Mouse (Mus musculus) midbrain, embryonic 11.5 days (tissue): Measurements from ENCODE around the gene Arpc1a. TPM values are rescaled to one million over a fixed set of nuclear protein-coding genes. Genes with fewer than 3 reads are reported as not detected.
"Not testable (repeated sequence)": the region's sequence is repeated elsewhere in the genome, so short reads cannot be mapped to it uniquely, and the experiment has no call there.

Experiments used
- ATAC-seq: fragments of 200-750 bp; cut with Nextera tagmentation; 2 replicates; pipeline ENCODE4 v1.8.0; 2017; ENCODE audit warnings: moderate TSS enrichment, moderate library complexity; ENCODE audit not compliant: low FRiP score
- DNase-seq: peaks from one replicate; pipeline ENCODE4 v3.0.0; 2015; ENCODE audit warnings: low spot score; ENCODE audit errors: missing footprints
- H3K27ac ChIP-seq: fragments of 300-500 bp; sonication (generic); 2 replicates; pipeline ENCODE4 v1.5.1; 2014; ENCODE audit warnings: low read depth, low read length
- H3K27me3 ChIP-seq: fragments of 300-500 bp; sonication (generic); 2 replicates; pipeline ENCODE4 v1.6.1; 2014; ENCODE audit warnings: mild to moderate bottlenecking, low read length, moderate library complexity, mixed read lengths; ENCODE audit not compliant: control insufficient read depth, insufficient read depth
- H3K36me3 ChIP-seq: fragments of 300-500 bp; sonication (generic); 2 replicates; pipeline ENCODE4 v1.6.1; 2014; ENCODE audit warnings: mild to moderate bottlenecking, low read length, moderate library complexity, mixed read lengths; ENCODE audit not compliant: control insufficient read depth, insufficient read depth
- H3K4me1 ChIP-seq: fragments of 300-500 bp; sonication (generic); 2 replicates; pipeline ENCODE4 v1.6.1; 2014; ENCODE audit warnings: low read length; ENCODE audit not compliant: control insufficient read depth, insufficient read depth
- H3K4me2 ChIP-seq: fragments of 300-500 bp; sonication (generic); 2 replicates; pipeline ENCODE4 v1.6.1; 2014; ENCODE audit warnings: mild to moderate bottlenecking, moderate library complexity
- H3K4me3 ChIP-seq: fragments of 300-500 bp; sonication (generic); 2 replicates; pipeline ENCODE4 v1.5.1; 2014; ENCODE audit warnings: low read depth, low read length
- H3K9ac ChIP-seq: fragments of 300-500 bp; sonication (generic); 2 replicates; pipeline ENCODE4 v1.6.1; 2014; ENCODE audit warnings: low read length
- H3K9me3 ChIP-seq: fragments of 300-500 bp; sonication (generic); 2 replicates; pipeline ENCODE4 v1.6.1; 2016; ENCODE audit warnings: low read length; ENCODE audit not compliant: control insufficient read depth
- WGBS: fragments of 180-500 bp; shearing (Covaris S2); extraction: QIAGEN DNeasy Blood & Tissue Kit; methylation state at CpG from one replicate; pipeline ENCODE4 v1.1.7; 2014; 5-methylcytosine and 5-hydroxymethylcytosine counted together
- polyA plus RNA-seq: library from polyadenylated mRNA; unstranded; fragments of >200 nt; fragmentation: Nextera tagmentation; extraction: Ambion mirVana; gene quantifications from 2 replicates; pipeline ENCODE4 v1.2.1, GENCODE M21; 2014

Arpc1a gene
- polyA plus RNA-seq, 1 experiment from 2014 or later = 179 TPM

DNA sequence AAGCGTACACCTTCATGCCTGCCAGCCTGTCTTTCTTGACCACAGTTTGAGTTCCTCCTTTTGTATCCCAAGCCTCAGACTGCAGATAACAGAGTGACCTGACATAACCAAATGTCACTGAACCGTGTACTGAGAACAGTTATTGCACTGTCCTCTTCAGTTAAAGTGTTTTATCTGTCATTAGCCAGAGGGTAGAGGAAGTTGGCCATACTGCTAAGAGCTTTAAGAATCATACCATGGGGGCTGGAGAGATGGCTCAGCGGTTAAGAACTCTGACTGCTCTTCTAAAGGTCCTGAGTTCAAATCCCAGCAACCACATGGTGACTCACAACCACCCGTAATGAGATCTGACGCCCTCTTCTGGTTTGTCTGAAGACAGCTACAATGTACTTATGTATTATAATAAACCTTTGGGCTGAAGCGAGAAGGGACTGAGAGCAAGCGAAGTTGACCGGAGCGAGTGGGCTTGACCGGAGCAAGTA, 14.8 kb downstream of the Arpc1a start:
- Histone ChIP-seq H3K4me1 (no peaks in the 10 kb centered on the region), H3K9ac (no peak overlapping the region), H3K36me3 (peaks cover 30% of the 10 kb centered on the region), H3K27me3 (no peaks in the 10 kb centered on the region), H3K4me3 (no peak overlapping the region), H3K4me2 (no peak overlapping the region), H3K27ac (no peak overlapping the region), H3K9me3 (no peaks in the 10 kb centered on the region)
- DNase-seq = no peak
- 93% methylated on average over 10 of the region's 10 CpGs for WGBS
- ATAC-seq = no peak

DNA sequence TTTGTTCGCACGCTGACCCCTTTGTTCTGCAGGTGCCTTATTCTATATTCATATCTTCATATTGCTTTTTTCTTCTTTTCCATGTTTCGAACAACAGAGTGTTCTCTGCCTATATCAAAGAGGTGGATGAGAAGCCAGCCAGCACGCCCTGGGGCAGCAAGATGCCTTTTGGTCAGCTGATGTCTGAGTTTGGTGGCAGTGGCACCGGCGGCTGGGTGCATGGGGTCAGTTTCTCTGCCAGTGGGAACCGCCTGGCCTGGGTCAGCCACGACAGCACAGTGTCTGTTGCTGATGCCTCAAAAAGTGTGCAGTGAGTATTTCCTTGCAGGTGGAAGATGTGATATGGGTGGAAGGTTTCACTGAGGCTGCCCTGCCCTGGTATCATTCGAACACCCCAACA, 17.3 kb downstream of the Arpc1a start:
- DNase-seq = no peak
- no peaks in the 10 kb centered on the region for H3K9me3 ChIP-seq
- no peak for ATAC-seq
- peaks cover 32% of the 10 kb centered on the region for H3K36me3 ChIP-seq
- H3K27ac ChIP-seq = no peak overlapping the region
- 94% methylated on average over 9 of the region's 9 CpGs for WGBS
- H3K9ac ChIP-seq = no peak overlapping the region
- H3K4me2 ChIP-seq = no peak overlapping the region
- H3K4me1 ChIP-seq = no peaks in the 10 kb centered on the region
- H3K4me3 ChIP-seq = no peak overlapping the region
- no peaks in the 10 kb centered on the region for H3K27me3 ChIP-seq

- not testable (repeated sequence) for H3K4me2 ChIP-seq, H3K27ac ChIP-seq, H3K27me3 ChIP-seq, H3K9me3 ChIP-seq, DNase-seq, H3K9ac ChIP-seq, H3K4me1 ChIP-seq, H3K4me3 ChIP-seq, ATAC-seq
- peaks cover 29% of the 10 kb centered on the region for H3K36me3 ChIP-seq
- 95% methylated on average over 11 of the region's 11 CpGs for WGBS
These were observed 17.8 kb downstream of the Arpc1a start for GRCm38 (mm10) chr5:145101451-145101850.

DNA sequence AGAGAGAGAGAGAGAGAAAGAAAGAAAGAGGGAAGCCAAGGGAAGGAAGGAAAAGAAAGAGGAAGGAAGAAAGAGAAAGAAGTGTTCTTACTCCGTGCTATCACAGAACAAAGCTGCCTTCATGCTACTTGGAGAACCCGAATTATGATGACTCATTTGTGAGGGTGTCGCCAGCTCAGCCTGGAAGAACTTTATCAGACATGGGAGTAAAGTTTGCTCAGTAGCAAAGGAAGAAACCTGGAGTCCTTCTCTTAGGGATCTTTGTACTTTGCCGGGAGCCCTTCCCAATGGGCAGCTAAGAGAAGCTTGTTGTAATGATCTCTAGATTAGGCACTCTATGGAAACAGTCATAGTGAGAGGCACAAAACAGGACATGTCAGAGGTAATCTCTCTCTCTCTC, 19.1 kb downstream of the Arpc1a start:
- H3K9me3 ChIP-seq = no peaks in the 10 kb centered on the region
- no peak for ATAC-seq

GRCm38 (mm10) chr5:145104328-145104727, 20.7 kb downstream of the Arpc1a start:
- no peak for ATAC-seq
- no peaks in the 10 kb centered on the region for H3K27me3 ChIP-seq
- no peak overlapping the region for H3K27ac ChIP-seq
- WGBS = 90% methylated on average over 9 of the region's 9 CpGs
- peaks cover 30% of the 10 kb centered on the region for H3K36me3 ChIP-seq
- no peaks in the 10 kb centered on the region for H3K4me1 ChIP-seq
- H3K9ac ChIP-seq = no peak overlapping the region
- H3K4me3 ChIP-seq = no peak overlapping the region
- H3K4me2 ChIP-seq = no peak overlapping the region
- H3K9me3 ChIP-seq = no peaks in the 10 kb centered on the region
- no peak for DNase-seq

More for the DNA sequence above, 19.1 kb downstream of the Arpc1a start:
- WGBS = 90% methylated on average over 4 of the region's 4 CpGs
- H3K4me2 ChIP-seq = no peak overlapping the region
- H3K9ac ChIP-seq = no peak overlapping the region
- peaks cover 26% of the 10 kb centered on the region for H3K36me3 ChIP-seq
- H3K27ac ChIP-seq = no peak overlapping the region
- no peak for DNase-seq
- H3K27me3 ChIP-seq = no peaks in the 10 kb centered on the region
- no peak overlapping the region for H3K4me3 ChIP-seq
- H3K4me1 ChIP-seq = no peaks in the 10 kb centered on the region

DNA sequence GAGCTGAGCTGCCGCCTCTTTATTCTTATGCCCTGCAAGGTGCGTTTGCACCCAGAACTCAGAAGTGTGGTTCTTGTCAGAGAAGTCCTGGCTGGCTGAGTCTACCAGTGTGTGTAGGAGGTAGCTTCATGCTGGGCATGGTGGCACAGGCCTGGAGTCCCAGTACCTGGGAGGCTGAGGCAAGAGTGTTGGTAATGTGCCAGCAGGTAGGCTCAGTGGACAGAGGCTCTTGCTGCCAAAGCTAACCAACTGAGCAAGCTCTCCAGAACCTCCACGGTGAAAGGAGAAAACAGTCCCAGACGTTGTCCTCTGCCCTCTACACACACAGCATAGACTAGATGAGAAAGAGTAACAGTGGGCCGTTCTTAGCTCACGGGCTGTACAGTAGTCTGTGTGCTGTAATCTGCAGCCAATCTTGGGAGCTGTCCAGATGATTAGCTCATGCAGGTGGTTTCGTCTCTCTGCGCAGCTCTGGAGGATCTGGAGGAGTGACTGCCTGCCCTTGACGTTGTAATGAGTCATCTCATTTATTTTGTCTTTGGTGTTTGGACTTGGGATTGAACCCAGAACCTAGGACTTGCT, 22.2 kb downstream of the Arpc1a start:
- Histone ChIP-seq H3K4me3 (no peak overlapping the region), H3K27ac (no peak overlapping the region), H3K4me1 (no peaks in the 10 kb centered on the region), H3K9me3 (no peaks in the 10 kb centered on the region), H3K36me3 (peaks cover 32% of the 10 kb centered on the region), H3K27me3 (no peaks in the 10 kb centered on the region), H3K9ac (no peak overlapping the region), H3K4me2 (no peak overlapping the region)
- DNase-seq (no peak), ATAC-seq (no peak)
- WGBS = 94% methylated on average over 9 of the region's 9 CpGs

DNA sequence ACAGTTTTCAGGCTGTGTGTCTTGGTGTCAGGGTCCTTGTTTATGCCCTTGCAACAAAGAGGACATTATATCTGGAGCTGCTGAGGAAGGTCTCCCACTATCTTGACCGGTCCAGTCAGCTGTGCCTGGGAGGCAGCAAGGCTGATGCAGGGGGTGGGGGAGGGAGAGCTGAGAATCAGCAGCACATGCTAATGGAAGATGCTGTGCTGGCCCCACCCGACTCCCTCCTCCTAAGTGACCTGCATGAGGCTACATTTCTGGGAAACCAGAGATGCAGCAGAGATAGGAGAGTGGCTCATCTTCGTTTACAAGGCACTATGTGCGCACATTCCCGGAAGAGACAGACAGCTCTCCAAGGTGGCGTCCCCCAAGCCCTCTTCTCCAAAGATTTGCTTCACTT, 26.8 kb downstream of the Arpc1a start:
- no peak overlapping the region for H3K4me3 ChIP-seq
- WGBS = 94% methylated on average over 6 of the region's 6 CpGs
- H3K4me2 ChIP-seq = no peak overlapping the region
- H3K4me1 ChIP-seq = no peaks in the 10 kb centered on the region
- peaks cover 12% of the 10 kb centered on the region for H3K27me3 ChIP-seq
- H3K27ac ChIP-seq = no peak overlapping the region
- H3K36me3 ChIP-seq = peaks cover 11% of the 10 kb centered on the region
- DNase-seq (no peak), ATAC-seq (no peak)
- H3K9ac ChIP-seq = no peak overlapping the region
- no peaks in the 10 kb centered on the region for H3K9me3 ChIP-seq

DNA sequence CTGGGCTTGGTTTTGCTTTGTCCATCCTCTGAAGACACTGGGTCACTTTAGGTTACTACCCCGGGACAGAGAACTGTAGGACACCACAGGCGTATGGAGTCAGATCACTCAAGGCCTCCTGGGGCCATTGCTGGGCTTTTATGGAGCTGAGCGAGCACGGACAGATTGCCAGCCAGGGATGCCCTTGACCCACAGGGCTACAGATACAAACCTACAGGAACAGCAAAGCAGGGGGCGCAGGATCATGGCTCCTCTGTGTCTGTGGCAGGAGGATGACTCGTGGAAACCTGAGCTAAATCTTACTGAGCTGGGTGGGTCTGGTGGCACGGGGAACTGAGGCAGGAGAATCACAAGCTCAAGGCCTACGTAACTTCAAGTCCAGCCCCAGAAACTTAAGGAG, 28.9 kb downstream of the Arpc1a start:
- Histone ChIP-seq H3K4me1 (no peaks in the 10 kb centered on the region), H3K9ac (no peak overlapping the region), H3K27me3 (peaks cover 12% of the 10 kb centered on the region), H3K36me3 (peaks cover 11% of the 10 kb centered on the region), H3K4me3 (no peak overlapping the region), H3K4me2 (no peak overlapping the region), H3K27ac (no peak overlapping the region), H3K9me3 (no peaks in the 10 kb centered on the region)
- 83% methylated on average over 8 of the region's 8 CpGs for WGBS
- no peak for DNase-seq
- no peak for ATAC-seq

GRCm38 (mm10) chr5:145113416-145113815, 29.8 kb downstream of the Arpc1a start:
- no peaks in the 10 kb centered on the region for H3K4me1 ChIP-seq
- no peak for ATAC-seq
- no peak for DNase-seq
- peaks cover 11% of the 10 kb centered on the region for H3K36me3 ChIP-seq
- no peak overlapping the region for H3K27ac ChIP-seq
- no peak overlapping the region for H3K9ac ChIP-seq
- no peak overlapping the region for H3K4me2 ChIP-seq
- H3K27me3 ChIP-seq = peaks cover 12% of the 10 kb centered on the region
- H3K4me3 ChIP-seq = no peak overlapping the region
- 54% methylated on average over 2 of the region's 2 CpGs for WGBS
- no peaks in the 10 kb centered on the region for H3K9me3 ChIP-seq
